Mouse (Mus musculus) adrenal gland, postnatal 4 days (tissue): ENCODE measurements around the gene Olfr1329. TPM values are rescaled to one million over a fixed set of nuclear protein-coding genes. Genes with fewer than 3 reads are reported as not detected.
"Not testable (repeated sequence)": the region's sequence is repeated elsewhere in the genome, so short reads cannot be mapped to it uniquely, and the experiment has no call there.

Experiments used
- DNase-seq, 2 experiments: peaks; one replicate each; pipeline ENCODE4 v3.0.0; 2021 to 2022; ENCODE audit warnings: low spot score in 2 of 2, mixed read lengths in 2 of 2
- long read RNA-seq, 2 experiments: library from polyadenylated mRNA; stranded (forward); transcript quantifications; one replicate each; pipeline ENCODE4 v2.0.0; 2021
- total RNA-seq, 2 experiments: library from RNA; stranded (reverse); gene quantifications; 2 replicates each; pipeline ENCODE4 v1.2.3; 2021

Gene Olfr1329
- not detected for total RNA-seq
- long read RNA-seq, experiment 1 = 0 reads
- long read RNA-seq, experiment 2 = 0 reads

- not testable (repeated sequence) for DNase-seq
Observed at GRCm38 (mm10) chr4:118917365-118917764, at the start of gene Olfr1329. Olfr1329 (minus strand) TSS chr4:118917465.

GRCm38 (mm10) chr4:118961141-118961628 lies 43.9 kb upstream of the Olfr1329 start, which contains the start of gene Lao1:
Lao1 (plus strand) TSS chr4:118961578.
- no peak for DNase-seq

GRCm38 (mm10) chr4:118958812-118959211 lies 41.5 kb upstream of the Olfr1329 start:
- no peak for DNase-seq

GRCm38 (mm10) chr4:118938512-118938911 lies 21.2 kb upstream of the Olfr1329 start, which contains the start of gene Olfr1328:
Olfr1328 (minus strand) TSS chr4:118938612.
- DNase-seq = no peak

- DNase-seq = not testable (repeated sequence)
Observed at GRCm38 (mm10) chr4:118931326-118931725, 14.1 kb upstream of the Olfr1329 start.

- no peak for DNase-seq
Observed at GRCm38 (mm10) chr4:118901981-118902380, 15.3 kb downstream of the Olfr1329 start.

GRCm38 (mm10) chr4:118888297-118888696 lies 29.0 kb downstream of the Olfr1329 start, which contains the start of gene Olfr1330:
Olfr1330 (plus strand) TSS chr4:118888597.
- DNase-seq = no peak

GRCm38 (mm10) chr4:118867566-118867965 lies 49.7 kb downstream of the Olfr1329 start:
- DNase-seq = no peak

Other genes with a start within 250 kb of the Olfr1329 start
- not detected for gene Olfr1342, start 224.7 kb downstream of the Olfr1329 start, total RNA-seq
- not detected for gene Olfr1341, start 213.9 kb downstream of the Olfr1329 start, total RNA-seq
- gene Olfr1340, start 197.3 kb downstream of the Olfr1329 start, total RNA-seq = not detected
- not detected for gene Olfr1339, start 185.3 kb downstream of the Olfr1329 start, total RNA-seq
- not detected for gene Olfr1338, start 158.7 kb downstream of the Olfr1329 start, total RNA-seq
- gene Olfr1337, start 134.9 kb downstream of the Olfr1329 start, total RNA-seq = not detected
- not detected for gene Olfr1335, start 107.5 kb downstream of the Olfr1329 start, total RNA-seq
- gene Olfr1333, start 81.2 kb downstream of the Olfr1329 start, total RNA-seq = not detected
- not detected for gene Olfr1331, start 52.8 kb downstream of the Olfr1329 start, total RNA-seq
- gene Olfr1330, start 28.9 kb downstream of the Olfr1329 start, total RNA-seq = not detected
- gene Olfr1328, start 21.1 kb upstream of the Olfr1329 start, total RNA-seq = not detected
- gene Lao1, start 44.1 kb upstream of the Olfr1329 start, total RNA-seq = not detected
- 10 to 100 TPM; 13.0 to 15.5 TPM for gene Slc2a1, start 191.2 kb upstream of the Olfr1329 start, total RNA-seq